Mouse (Mus musculus) cerebellum, adult 11-12 months (tissue): ENCODE data around the gene AW011738.

Experiments used
- DNase-seq: peaks from one replicate; pipeline ENCODE4 v3.0.0; 2022

Gene AW011738

GRCm38 (mm10) chr4:156203001-156203412, at the start of gene AW011738:
Gene AW011738 (plus strand): TSS chr4:156203304.
- peak; percentile 81 for DNase-seq

DNA sequence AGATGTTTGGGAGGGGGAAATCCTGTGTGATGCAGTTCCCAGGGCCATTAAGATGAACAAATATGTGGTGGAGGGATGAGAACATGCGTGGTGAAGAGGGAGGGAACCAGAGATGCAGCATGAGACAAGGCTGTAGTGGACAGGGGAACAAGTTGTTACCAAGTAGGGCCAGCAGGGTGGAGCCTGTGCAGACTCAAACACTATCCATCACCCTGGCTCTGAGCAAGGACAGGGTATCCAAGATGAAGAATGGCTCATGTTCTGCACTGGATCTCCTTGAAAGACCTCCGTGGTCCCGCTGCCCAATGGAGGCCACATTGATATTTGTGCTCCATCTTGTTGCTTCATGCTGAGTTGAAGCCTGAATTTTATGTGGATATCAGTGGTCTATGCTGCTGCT, 48.3 kb upstream of the AW011738 start:
- no peak for DNase-seq

DNA sequence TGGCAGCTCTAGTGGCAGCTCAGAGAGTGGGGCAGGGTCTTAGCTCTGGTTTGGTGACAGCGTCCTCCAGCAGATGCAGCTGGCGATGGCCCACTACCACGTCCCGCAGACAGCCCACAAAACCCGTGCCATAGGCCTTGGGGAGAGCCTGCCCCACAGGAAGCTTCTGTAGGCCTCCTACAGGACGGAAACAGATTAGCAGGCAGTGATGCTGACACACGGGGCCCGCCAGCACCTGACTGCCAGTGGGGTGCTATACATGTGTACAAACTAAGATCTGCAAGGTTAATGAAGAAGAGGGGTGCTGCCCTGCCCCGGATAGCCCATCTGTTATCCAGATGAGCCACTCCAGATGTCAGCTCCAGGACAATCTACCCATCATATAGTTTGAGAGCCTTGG, 36.6 kb upstream of the AW011738 start:
- DNase-seq, result no peak

DNA sequence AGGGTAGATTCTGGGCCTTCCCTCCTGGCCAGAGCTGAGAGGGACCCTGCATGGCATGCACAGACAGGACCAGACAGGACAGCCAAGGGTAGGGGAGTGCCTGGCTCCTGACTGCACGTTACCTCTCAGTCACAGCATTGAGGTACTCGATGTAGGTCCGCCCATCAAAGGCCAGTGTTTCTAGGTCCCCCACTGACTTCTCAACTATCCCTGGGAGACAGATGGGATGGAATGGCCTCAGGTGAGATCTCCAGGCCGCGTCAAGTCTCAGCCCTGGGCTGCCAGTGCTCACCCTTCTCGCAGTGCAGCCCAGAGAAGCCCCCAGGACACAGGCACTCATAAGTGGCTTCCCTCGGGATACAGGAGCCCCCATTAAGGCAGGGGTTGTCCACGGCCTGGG, 34.5 kb upstream of the AW011738 start:
- no peak for DNase-seq

GRCm38 (mm10) chr4:156169129-156169528, 34.0 kb upstream of the AW011738 start:
- no peak for DNase-seq

DNA sequence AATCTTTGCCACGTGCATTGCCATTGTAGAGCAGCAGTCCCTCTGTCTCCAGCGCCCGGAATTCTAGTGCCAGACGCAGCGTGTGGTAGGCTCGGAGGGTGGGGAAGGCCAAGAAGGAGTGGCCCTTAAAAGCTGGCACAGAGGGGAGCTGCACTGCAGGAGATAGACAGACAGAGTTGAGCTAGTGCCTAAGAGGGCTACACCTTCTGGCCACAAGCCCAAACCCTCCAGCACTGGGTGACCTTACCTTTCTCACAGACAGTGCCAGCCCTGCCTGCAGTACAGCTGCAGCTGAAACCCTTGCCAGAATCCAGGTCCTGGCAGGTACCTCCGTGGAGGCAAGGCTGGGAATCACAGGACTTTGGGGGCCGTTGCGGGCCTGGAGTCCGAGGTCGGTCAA, 31.3 kb upstream of the AW011738 start:
- DNase-seq, result no peak

GRCm38 (mm10) chr4:156177630-156178029, 25.5 kb upstream of the AW011738 start:
- DNase-seq, result no peak

DNA sequence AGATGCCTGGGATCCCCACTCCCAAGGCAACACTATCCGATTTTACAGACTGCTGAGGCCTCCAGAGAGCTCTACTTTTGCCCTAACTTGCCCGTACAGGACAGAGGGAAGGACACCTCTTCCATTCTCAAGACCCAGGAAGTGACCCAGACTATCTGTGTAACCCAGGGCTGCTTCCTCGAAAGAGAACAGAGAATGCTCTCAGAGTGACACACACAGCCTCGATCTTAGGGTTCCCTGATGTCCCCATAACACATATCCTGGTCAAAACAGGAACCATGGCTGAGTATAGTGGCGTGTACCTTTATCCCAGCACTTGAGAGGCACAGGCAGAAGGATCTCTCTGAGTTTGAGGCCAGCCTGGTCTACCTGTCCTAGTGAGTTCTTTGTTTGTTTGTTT, 19.4 kb upstream of the AW011738 start:
- DNase-seq, result no peak

GRCm38 (mm10) chr4:156184291-156184954, 18.7 kb upstream of the AW011738 start:
- DNase-seq, result no peak

DNA sequence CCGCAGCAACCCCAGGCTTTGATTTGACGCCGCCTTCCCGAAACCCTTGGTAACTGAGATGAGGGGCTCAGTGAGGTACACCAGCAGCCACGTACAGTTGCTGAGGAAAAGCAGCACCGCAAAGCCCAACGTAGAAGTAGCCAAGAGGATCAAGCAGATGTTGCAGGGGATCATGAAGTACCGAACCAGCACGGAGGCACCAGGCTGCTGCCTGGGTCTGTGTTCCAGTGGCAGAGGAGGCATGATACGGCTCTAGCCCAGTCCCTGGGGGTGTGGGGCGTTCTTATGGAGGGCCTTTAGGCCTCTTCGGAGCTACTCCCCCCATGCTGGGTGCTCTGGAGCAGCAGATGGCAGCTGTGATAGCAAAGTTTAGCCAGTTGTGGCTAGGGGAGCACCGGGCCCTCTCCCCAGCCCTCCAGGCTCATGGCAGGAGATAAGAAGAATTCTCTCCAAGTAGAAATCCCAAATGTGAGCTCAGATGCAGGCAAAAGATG, 17.6 kb upstream of the AW011738 start:
- DNase-seq, result no peak

- no peak for DNase-seq
Measured at GRCm38 (mm10) chr4:156185950-156186850, 16.9 kb upstream of the AW011738 start.

- no peak for DNase-seq
Measured at GRCm38 (mm10) chr4:156188162-156188810, 14.8 kb upstream of the AW011738 start.

- DNase-seq, result no peak
Measured at GRCm38 (mm10) chr4:156188811-156189323, 14.2 kb upstream of the AW011738 start.

- DNase-seq, result no peak
Measured at GRCm38 (mm10) chr4:156192421-156193199, 10.5 kb upstream of the AW011738 start.

DNA sequence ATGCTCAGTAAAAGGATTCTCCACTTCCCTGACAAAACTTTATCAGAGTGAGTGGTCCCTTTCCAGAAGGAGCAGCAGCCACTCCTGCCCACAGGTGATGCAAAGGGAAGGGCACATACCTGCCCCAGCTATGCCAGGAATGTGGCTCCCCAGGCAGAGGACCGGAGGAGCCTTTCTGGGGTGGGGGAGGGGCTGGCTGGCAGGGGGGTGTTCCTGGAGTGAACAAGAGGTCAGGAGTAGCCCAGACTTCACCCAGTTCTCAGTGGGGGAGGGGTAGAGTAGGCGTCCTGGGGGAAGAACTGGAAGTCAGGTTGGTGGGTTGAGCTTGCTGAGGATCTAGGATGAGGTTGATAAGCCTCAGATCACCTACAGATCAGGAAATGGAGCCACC, 9.9 kb upstream of the AW011738 start:
- DNase-seq, result no peak

- DNase-seq, result no peak
Measured at GRCm38 (mm10) chr4:156193906-156194305, 9.2 kb upstream of the AW011738 start.

DNA sequence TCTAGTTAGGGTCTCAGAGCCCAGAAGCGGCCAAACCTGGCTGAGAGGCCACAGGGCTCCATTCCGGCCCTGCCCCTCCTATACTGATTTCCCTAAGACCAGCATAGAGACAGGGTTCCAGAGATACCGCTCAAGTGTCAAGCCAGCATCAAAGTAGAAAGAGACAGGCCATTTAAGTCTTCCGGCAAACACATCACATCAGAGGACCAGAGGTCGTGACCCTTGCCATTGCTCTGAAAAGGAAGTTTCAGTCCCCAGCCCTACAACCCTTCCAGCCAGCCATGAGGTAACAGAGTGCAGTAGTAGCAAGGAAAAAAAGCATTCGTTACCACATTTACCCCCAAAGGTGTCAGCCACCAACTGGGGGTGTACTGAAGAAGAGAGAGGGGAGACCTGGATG, 8.8 kb upstream of the AW011738 start:
- no peak for DNase-seq

GRCm38 (mm10) chr4:156195927-156196870, 6.9 kb upstream of the AW011738 start:
- peak; percentile 70 for DNase-seq

GRCm38 (mm10) chr4:156197131-156197828, 5.8 kb upstream of the AW011738 start, which contains the start of gene Agrn:
Gene Agrn (minus strand): TSS chr4:156197488.
- DNase-seq, result peak; percentile 74

GRCm38 (mm10) chr4:156197829-156198205, 5.3 kb upstream of the AW011738 start:
- peak; percentile 90 for DNase-seq
